Mouse (Mus musculus): ENCODE data around the gene Klf15.

The Klf15 gene

GRCm38 (mm10) chr6:90462181-90462706 lies at the start of gene Klf15:
Gene Klf15 (plus strand): TSS chr6:90462576.
- DNase-seq: peak; percentile 90

DNA sequence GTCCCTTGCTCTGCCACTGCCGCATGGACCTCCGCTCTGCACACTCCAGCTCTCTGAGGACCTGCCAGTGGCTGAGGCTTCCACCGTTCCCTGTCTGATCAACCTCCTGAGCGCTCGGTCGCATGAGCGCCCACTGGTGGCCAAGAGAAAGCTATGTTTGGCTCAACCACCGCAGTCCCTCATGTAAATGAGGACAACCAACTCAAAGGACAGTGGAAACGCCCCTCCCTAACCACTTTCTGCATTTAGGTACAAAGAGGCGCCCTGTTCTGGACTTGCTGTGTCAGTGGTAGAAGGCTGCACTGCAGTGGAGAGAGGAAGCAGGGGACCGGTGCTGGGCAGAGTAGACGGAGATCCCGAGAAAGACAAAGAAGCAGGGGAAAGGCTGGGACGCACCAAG lies 39.8 kb upstream of the Klf15 start:
- DNase-seq: peak; percentile 88

GRCm38 (mm10) chr6:90425361-90425760 lies 37.0 kb upstream of the Klf15 start:
- peak; percentile 53 for DNase-seq

GRCm38 (mm10) chr6:90426003-90426402 lies 36.4 kb upstream of the Klf15 start:
- no peak for DNase-seq

DNA sequence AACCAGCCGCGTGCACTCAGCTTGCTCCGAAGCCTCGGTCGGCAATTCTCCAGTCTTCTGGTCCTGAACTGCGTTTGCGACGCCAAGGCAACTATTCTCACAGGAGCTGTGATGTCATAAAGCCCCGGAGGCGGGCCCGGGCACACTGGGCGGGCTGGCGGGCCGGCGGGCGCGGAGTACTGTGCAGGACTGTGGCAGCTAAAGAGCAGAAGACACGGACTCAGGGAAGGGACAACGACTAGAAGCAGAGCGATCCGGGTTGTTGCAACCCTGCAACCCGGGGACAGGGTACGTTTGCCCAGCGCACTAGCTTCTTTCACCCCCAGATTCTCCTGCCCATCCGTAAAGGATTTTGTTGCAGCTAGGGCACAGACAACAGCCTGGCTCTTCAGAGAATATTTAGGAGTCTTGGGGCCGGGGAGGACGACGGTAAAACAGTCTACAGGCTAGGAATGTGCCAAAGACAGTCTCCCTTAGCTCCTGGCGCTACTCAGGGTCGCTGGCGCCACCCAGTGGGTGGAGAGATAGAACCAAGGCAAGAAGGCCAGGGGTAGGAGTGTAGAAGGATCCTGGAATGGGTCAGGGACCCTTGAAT lies 33.9 kb upstream of the Klf15 start, which contains the start of gene Cfap100:
Gene Cfap100 (minus strand): TSS at position 418 of the 595 bp plus-strand sequence.
- peak; percentile 80 for DNase-seq

GRCm38 (mm10) chr6:90429911-90430310 lies 32.5 kb upstream of the Klf15 start:
- no peak for DNase-seq

- DNase-seq: no peak
These were observed 30.9 kb upstream of the Klf15 start for GRCm38 (mm10) chr6:90431487-90431886.

- DNase-seq: no peak
These were observed 27.7 kb upstream of the Klf15 start for GRCm38 (mm10) chr6:90434687-90435086.

DNA sequence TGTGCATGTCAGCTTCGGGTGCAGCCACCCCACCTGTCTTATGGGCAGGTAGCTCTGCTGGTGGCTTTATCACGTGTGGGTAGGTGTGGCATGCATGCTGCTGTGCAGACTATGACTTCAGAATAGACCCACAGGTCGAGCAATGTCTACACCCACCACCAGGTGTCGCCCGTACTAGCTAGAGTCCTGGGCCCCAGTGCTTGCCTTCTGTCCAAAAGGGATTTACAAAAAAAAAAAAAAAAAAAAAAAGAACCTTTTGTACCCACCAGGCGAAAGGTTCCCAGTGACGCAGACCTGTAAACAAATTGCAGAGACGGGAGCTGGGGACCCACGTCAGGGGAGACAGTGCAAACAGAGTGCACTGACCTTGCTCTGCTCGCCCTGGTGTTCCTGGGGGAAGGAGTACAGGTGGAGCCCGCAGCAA lies 27.2 kb upstream of the Klf15 start:
- DNase-seq: peak; percentile 96

GRCm38 (mm10) chr6:90436192-90436907 lies 26.0 kb upstream of the Klf15 start:
- no peak for DNase-seq

DNA sequence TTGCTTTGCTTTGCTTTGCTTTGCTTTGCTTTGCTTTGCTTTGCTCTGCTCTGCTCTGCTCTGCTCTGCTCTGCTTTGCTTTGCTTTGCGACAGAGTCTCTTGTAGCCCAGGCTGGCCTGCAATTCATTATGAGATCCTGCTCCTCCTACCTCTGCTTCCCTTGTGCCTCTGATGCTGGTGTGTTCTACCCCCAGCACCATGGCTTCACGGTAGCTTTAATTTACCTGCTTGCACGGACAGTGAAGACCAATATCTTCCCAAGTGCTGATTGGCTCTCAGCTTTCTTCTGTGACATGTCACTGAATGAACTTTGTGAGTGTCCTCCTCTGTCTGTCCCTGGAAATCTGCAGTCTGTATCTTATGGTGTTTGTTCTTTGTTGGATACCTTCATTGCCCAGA lies 25.3 kb upstream of the Klf15 start:
- no peak for DNase-seq

DNA sequence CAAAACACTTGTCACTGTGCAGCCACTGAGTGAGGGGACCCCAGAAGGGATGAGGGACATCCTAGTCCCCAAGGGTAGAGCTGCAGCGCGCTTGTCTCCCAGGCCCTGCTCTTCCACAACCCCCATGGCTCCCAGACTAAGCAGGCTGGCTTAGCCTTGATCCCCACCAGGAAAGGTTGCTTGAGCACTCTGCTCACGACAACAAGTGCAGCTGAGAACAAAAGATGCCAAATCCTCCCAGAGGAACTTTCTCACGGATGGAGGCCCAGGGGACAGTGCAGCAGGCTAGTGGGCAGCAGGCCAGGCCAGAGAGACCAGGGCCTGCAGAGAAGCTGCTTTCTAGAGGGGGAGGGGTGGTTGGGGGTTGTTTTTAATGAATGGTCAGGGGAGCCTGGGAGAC lies 15.5 kb upstream of the Klf15 start:
- DNase-seq: no peak

GRCm38 (mm10) chr6:90450179-90450578 lies 12.2 kb upstream of the Klf15 start:
- DNase-seq: peak; percentile 97

DNA sequence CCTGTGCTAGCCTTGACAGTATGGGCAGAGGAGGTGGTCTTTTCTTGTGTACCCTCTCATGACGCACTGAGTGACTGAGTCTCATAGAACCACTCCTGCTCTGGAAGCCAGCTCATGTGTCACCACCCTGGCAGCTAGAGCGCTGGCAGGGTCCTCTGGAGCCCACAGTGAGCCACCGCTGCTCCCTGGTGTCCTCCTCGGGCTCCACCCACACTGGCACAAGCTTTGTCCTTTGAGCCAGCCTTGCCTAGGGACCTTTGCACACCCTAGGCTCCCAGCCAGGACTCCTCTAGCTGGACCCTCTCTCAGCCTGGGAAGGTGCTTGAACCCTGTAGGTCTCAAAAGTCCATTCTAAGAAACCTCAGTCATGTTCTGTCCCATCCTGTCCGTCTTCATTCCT lies 11.7 kb upstream of the Klf15 start:
- DNase-seq: peak; percentile 96

DNA sequence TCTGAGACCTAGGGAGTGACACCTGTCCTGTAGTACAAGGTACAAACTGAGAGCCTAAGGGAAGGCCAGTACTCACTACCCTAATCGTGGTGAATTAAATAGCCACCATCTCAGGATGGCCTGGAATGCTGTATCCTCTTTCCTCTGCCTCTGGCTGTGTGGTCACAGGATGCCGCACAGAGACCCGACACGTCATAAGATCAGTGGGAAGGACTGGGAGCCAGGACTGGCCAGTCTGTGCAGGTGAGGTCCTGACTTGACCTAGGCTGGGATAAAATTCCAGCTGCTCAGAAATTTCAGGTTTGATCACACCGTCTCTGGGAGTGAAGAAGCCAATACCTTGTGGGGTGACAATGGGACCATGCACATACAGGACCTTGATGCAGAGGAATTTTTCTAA lies 10.9 kb upstream of the Klf15 start:
- no peak for DNase-seq

- no peak for DNase-seq
These were observed 9.8 kb upstream of the Klf15 start for GRCm38 (mm10) chr6:90452603-90453002.

GRCm38 (mm10) chr6:90453751-90454150 lies 8.6 kb upstream of the Klf15 start:
- no peak for DNase-seq

DNA sequence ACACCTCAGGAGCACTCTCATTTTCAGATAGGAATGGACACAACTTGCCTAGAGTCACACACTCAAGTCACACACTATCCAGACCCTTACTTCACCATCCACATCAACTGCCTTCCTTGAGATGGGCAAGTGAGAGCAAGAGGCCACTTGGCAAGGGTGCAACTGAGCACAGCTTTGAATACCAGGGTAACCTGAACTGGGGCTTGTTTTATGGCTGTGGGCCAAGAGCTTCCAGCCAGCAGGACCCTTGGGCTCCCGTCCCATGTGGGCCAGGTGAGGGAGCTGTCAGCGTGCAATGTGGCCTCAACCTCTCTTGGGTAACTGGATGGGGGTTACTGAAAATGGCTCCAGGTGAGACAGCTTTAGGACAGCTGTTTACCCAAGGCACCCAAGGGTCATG lies 5.0 kb upstream of the Klf15 start:
- DNase-seq: peak; percentile 43

DNA sequence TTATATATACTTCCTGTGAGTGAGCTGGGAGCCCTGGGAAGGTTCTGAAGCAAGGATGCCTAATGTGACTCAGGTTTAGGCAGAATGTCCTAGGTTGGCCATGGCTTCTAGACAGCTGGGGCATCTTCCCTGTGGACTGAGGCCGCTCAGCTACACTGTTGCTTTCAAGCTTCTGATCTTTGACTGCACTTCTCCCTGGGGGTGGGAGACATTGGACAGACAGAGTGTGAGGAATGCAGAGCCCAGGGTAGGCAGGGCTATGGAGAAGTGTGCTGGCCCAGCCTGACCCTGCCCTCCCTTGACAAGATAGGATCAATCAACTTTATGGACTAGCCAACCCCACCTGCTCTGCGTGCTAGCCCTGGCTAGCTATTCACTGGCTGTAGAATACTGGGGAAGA lies 1.2 kb upstream of the Klf15 start:
- peak; percentile 55 for DNase-seq

- peak; percentile 55 for DNase-seq
These were observed 605 bp upstream of the Klf15 start for GRCm38 (mm10) chr6:90461771-90462170.

DNA sequence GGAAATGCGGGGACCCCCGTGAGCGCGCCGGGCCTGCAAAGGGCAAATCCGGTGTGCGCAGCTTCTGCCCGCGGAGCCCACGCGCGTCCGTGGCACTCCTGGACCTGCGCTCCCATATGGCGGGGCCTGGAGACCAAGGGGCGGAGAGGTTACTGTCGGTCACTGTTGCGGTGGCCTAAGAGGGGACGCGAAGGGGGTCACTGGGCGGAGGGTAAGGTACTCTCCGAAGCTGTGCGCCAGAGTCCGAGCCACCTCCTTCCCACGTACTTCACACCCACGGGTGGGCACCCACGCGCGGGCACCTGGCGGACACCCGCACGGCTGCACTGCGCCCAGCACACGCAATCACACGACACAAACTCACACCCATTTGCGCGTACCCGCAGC lies 458 bp downstream of the Klf15 start:
- DNase-seq: peak; percentile 48

- DNase-seq: peak; percentile 99
These were observed 969 bp downstream of the Klf15 start for GRCm38 (mm10) chr6:90463228-90463862.

DNA sequence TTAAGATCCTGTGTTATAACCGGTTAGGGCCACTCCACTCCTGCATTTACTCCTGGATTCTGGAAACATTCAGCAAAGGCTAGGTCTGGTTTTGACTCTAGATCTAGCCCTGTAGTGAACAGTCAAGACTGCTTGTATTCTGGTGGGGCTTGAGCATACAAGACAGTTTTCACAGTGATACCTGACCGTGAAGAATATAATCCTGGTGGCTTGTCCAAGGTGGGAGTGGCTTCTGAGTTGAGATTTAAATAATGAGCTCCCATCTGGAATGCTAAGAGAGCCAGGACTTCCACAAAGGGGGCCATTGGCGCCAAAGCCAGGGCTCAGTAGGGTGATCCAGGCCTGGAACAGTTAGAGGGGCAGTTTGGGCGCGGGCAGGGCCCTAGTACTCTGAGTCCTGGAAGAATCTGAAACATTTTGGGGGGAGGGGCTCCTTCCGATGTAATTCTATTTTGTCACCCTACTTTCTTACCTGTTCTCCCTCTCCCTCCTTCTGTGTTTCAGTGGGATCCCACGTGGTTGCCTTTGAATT lies 1.6 kb downstream of the Klf15 start:
- no peak for DNase-seq
